8 mouse cellular contexts compared by ENCODE assay signal in genomic region chr1:45794969-45795908, GRCm38 (mm10). TPM values are rescaled to one million over a fixed set of nuclear protein-coding genes. Genes with fewer than 3 reads are reported as not detected.
DNase-seq lines count a peak whose midpoint lies in the region; ATAC-seq and TF ChIP-seq lines count a peak whose summit lies in the region.

TSS of gene Wdr75 (plus strand) at chr1:45795166.

- peak within 1 kb of the TSS; percentile 78 for H3K4me2 ChIP-seq in heart, embryonic 15.5 days
- peak within 1 kb of the TSS; percentile 89 for H3K4me2 ChIP-seq in liver, embryonic 14.5 days (ENCODE audit: low read depth)
- peak within 1 kb of the TSS; percentile 74 for H3K4me2 ChIP-seq in neural tube, embryonic 11.5 days (ENCODE audit: low read depth)
- peak within 1 kb of the TSS; percentile 70 for H3K4me2 ChIP-seq in stomach, postnatal 0 days (replicated peaks; ENCODE audit: low read depth)

- under 1% methylated on average over 70 of the region's 70 CpGs for WGBS in forebrain, embryonic 10.5 days
- WGBS in heart, embryonic 15.5 days, result under 1% methylated on average over 70 of the region's 70 CpGs
- under 1% methylated on average over 69 of the region's 70 CpGs for WGBS in liver, embryonic 14.5 days (ENCODE audit: insufficient replicate concordance)
- whole genome bisulfite sequencing in neural tube, embryonic 11.5 days, result under 1% methylated on average over 70 of the region's 70 CpGs
- under 1% methylated on average over 70 of the region's 70 CpGs for WGBS in stomach, postnatal 0 days

- peak; percentile 93 to 94 for DNase-seq in CD8-positive naive resting alpha-beta T cell, adult 2 months (ENCODE audit: low read depth in 2 of 2, low spot score in 2 of 2)
- DNase-seq in c-Kit-positive CD71-negative TER-119-negative erythroid progenitor cells, embryonic 14.5 days (ENCODE audit: low read depth), result peak; percentile 85
- DNase-seq in forebrain, embryonic 10.5 days (ENCODE audit: extremely low spot score, low spot score), result peak; percentile 94
- peak; percentile 96 to 97 for DNase-seq in kidney, postnatal 25 days
- DNase-seq in liver, embryonic 14.5 days (ENCODE audit: low read depth in 3 of 3, low spot score in 3 of 3), result peak; percentile 86 to 89 (median 88)
- peak; percentile 96 for DNase-seq in neural tube, embryonic 11.5 days (ENCODE audit: low spot score)
- DNase-seq in stomach, postnatal 0 days (ENCODE audit: low spot score), result peak; percentile 93

- peak; percentile 99 for ATAC-seq in heart, embryonic 15.5 days (replicated peaks; ENCODE audit: insufficient number of reproducible peaks, insufficient read depth, low FRiP score, low read depth)
- ATAC-seq in liver, embryonic 14.5 days (ENCODE audit: insufficient read depth), result peak; percentile 99
- peak; percentile 100 for ATAC-seq in neural tube, embryonic 11.5 days (ENCODE audit: insufficient read depth, low FRiP score, low TSS enrichment)
- peak; percentile 99 for ATAC-seq in stomach, postnatal 0 days (ENCODE audit: low FRiP score, low TSS enrichment)

- peak within 1 kb of the TSS; percentile 93 for H3K4me3 ChIP-seq in forebrain, embryonic 10.5 days
- H3K4me3 ChIP-seq in heart, embryonic 15.5 days, result peak within 1 kb of the TSS; percentile 99
- H3K4me3 ChIP-seq in liver, embryonic 14.5 days (ENCODE audit: insufficient read depth in 1 of 2, low read depth in 2 of 2, low read length in 2 of 2), result peak within 1 kb of the TSS; percentile 81 to 92
- H3K4me3 ChIP-seq in neural tube, embryonic 11.5 days (ENCODE audit: low read depth, low read length), result peak within 1 kb of the TSS; percentile 93
- peak within 1 kb of the TSS; percentile 88 for H3K4me3 ChIP-seq in stomach, postnatal 0 days (ENCODE audit: low read depth, low read length)

- H3K27ac ChIP-seq in forebrain, embryonic 10.5 days, result peak within 1 kb of the TSS; percentile 94
- H3K27ac ChIP-seq in heart, embryonic 15.5 days, result peak within 1 kb of the TSS; percentile 96
- peak within 1 kb of the TSS; percentile 47 for H3K27ac ChIP-seq in liver, embryonic 14.5 days
- peak within 1 kb of the TSS; percentile 84 for H3K27ac ChIP-seq in neural tube, embryonic 11.5 days (ENCODE audit: low read depth, low read length)
- peak within 1 kb of the TSS; percentile 97 for H3K27ac ChIP-seq in stomach, postnatal 0 days (replicated peaks)

- H3K27me3 ChIP-seq in forebrain, embryonic 10.5 days (ENCODE audit: poor library complexity, severe bottlenecking), result no peaks in the 10 kb centered on the region
- H3K27me3 ChIP-seq in heart, embryonic 15.5 days, result no peaks in the 10 kb centered on the region
- H3K27me3 ChIP-seq in liver, embryonic 14.5 days (ENCODE audit: control insufficient read depth, insufficient read depth, low read length), result no peaks in the 10 kb centered on the region
- H3K27me3 ChIP-seq in neural tube, embryonic 11.5 days (ENCODE audit: control insufficient read depth, insufficient read depth, low read length), result no peaks in the 10 kb centered on the region
- no peaks in the 10 kb centered on the region for H3K27me3 ChIP-seq in stomach, postnatal 0 days (ENCODE audit: control insufficient read depth, insufficient read depth, low read length)

- peaks cover 30% of the 10 kb centered on the region for H3K36me3 ChIP-seq in forebrain, embryonic 10.5 days (replicated peaks)
- peaks cover 10% of the 10 kb centered on the region for H3K36me3 ChIP-seq in heart, embryonic 15.5 days
- peaks cover 2% of the 10 kb centered on the region; the same call in 1 of the 2 replicates for H3K36me3 ChIP-seq in liver, embryonic 14.5 days (replicated peaks; ENCODE audit: control insufficient read depth, insufficient read depth, low read depth)
- peaks cover 4% of the 10 kb centered on the region for H3K36me3 ChIP-seq in neural tube, embryonic 11.5 days (ENCODE audit: control insufficient read depth, insufficient read depth, low read length)
- H3K36me3 ChIP-seq in stomach, postnatal 0 days (ENCODE audit: control insufficient read depth, insufficient read depth, low read length), result no peaks in the 10 kb centered on the region

- H3K9me3 ChIP-seq in forebrain, embryonic 10.5 days, result no peaks in the 10 kb centered on the region
- H3K9me3 ChIP-seq in heart, embryonic 15.5 days (replicated peaks), result no peaks in the 10 kb centered on the region
- no peaks in the 10 kb centered on the region for H3K9me3 ChIP-seq in liver, embryonic 14.5 days (ENCODE audit: control insufficient read depth, low read length)
- no peaks in the 10 kb centered on the region for H3K9me3 ChIP-seq in neural tube, embryonic 11.5 days (ENCODE audit: control insufficient read depth, low read length)
- H3K9me3 ChIP-seq in stomach, postnatal 0 days (ENCODE audit: control insufficient read depth, low read length), result no peaks in the 10 kb centered on the region

- H3K4me1 ChIP-seq in forebrain, embryonic 10.5 days, result peaks cover 15% of the 10 kb centered on the region
- H3K4me1 ChIP-seq in heart, embryonic 15.5 days (replicated peaks), result peaks cover 11% of the 10 kb centered on the region; the same call in 1 of the 2 replicates
- H3K4me1 ChIP-seq in liver, embryonic 14.5 days (replicated peaks; ENCODE audit: control insufficient read depth in 2 of 2, insufficient read depth in 2 of 2, low read length in 1 of 2), result peaks cover 0 to 5% of the 10 kb centered on the region in 2 experiments; a peak in 2 of 4 replicates
- peaks cover 7% of the 10 kb centered on the region for H3K4me1 ChIP-seq in neural tube, embryonic 11.5 days (ENCODE audit: control insufficient read depth, insufficient read depth, low read length)
- no peaks in the 10 kb centered on the region for H3K4me1 ChIP-seq in stomach, postnatal 0 days (replicated peaks; ENCODE audit: control insufficient read depth, insufficient read depth)

- H3K9ac ChIP-seq in heart, embryonic 15.5 days, result peak within 1 kb of the TSS; percentile 94
- H3K9ac ChIP-seq in liver, embryonic 14.5 days (replicated peaks), result peak within 1 kb of the TSS; percentile 83
- peak within 1 kb of the TSS; percentile 92 for H3K9ac ChIP-seq in neural tube, embryonic 11.5 days (ENCODE audit: low read length)
- peak within 1 kb of the TSS; percentile 92 for H3K9ac ChIP-seq in stomach, postnatal 0 days (ENCODE audit: low read length)

- peak; percentile 40 for TF ChIP-seq EP300 in liver, embryonic 14.5 days (IDR thresholded peaks at IDR 0.05; ENCODE audit: low read depth)
- peak; percentile 16 for TF ChIP-seq EP300 in stomach, postnatal 0 days (optimal IDR thresholded peaks at IDR 0.05)

- no peak for TF ChIP-seq CTCF in liver, embryonic 14.5 days (IDR thresholded peaks at IDR 0.05; ENCODE audit: low read depth)
- 0 out of 2 replicates have a peak, but pooled peaks have one; percentile 6 for TF ChIP-seq CTCF in stomach, postnatal 0 days (IDR thresholded peaks at IDR 0.05; ENCODE audit: low read depth)

RNA-seq across cellular contexts. Expression of gene Wdr75, which starts in this region (rescaled TPM):
- 94.1 and 99.5 TPM in 2 replicates for polyA plus RNA-seq in forebrain, embryonic 10.5 days (2016; fragmentation: Nextera tagmentation; extraction: Ambion mirVana)
- 30.4 and 31.9 TPM in 2 replicates for polyA plus RNA-seq in heart, embryonic 15.5 days (2015; fragmentation: Nextera tagmentation; extraction: Ambion mirVana)
- 32.5 and 36.2 TPM in 2 replicates for polyA plus RNA-seq in liver, embryonic 14.5 days (2012; rRNA removed)
- 43.3 and 57.4 TPM in 2 replicates for polyA plus RNA-seq in liver, embryonic 14.5 days (2014; fragmentation: Nextera tagmentation; extraction: Ambion mirVana)
- polyA plus RNA-seq in neural tube, embryonic 11.5 days (2014; fragmentation: Nextera tagmentation; extraction: Ambion mirVana), result 82.9 and 92.3 TPM in 2 replicates
- polyA plus RNA-seq in stomach, postnatal 0 days (2015; fragmentation: Nextera tagmentation; extraction: Ambion mirVana), result 37.9 and 39.8 TPM in 2 replicates

Comparison
In these comparisons a context has a peak if more than half of its experiments do, and no peak if none do; other contexts are left out.
1. Peak in every context shown above with its lines: DNase-seq, ATAC-seq, H3K4me3 ChIP-seq and H3K27ac ChIP-seq.
2. H3K27ac ChIP-seq: peak in every context shown above with its lines; median percentile 97 in stomach, postnatal 0 days; 96 in heart, embryonic 15.5 days; 94 in forebrain, embryonic 10.5 days; 84 in neural tube, embryonic 11.5 days; 47 in liver, embryonic 14.5 days.